Mouse (Mus musculus) kidney, adult 10 weeks (tissue): ENCODE results near the gene Cend1. TPM values are rescaled to one million over a fixed set of nuclear protein-coding genes. Genes with fewer than 3 reads are reported as not detected.

Source experiments
- polyA plus RNA-seq: library from polyadenylated mRNA; stranded (reverse); fragments of 350-450 nt; fragmentation: Illumina TruSeq; extraction: RNeasy Lipid Tissue Mini Kit (QIAGEN cat#74804); gene quantifications from one replicate; pipeline ENCODE4 v1.2.3, GENCODE M21; 2014; ENCODE audit warnings: low read depth, low replicate concordance

Cend1 gene
- polyA plus RNA-seq, result not detected

DNA sequence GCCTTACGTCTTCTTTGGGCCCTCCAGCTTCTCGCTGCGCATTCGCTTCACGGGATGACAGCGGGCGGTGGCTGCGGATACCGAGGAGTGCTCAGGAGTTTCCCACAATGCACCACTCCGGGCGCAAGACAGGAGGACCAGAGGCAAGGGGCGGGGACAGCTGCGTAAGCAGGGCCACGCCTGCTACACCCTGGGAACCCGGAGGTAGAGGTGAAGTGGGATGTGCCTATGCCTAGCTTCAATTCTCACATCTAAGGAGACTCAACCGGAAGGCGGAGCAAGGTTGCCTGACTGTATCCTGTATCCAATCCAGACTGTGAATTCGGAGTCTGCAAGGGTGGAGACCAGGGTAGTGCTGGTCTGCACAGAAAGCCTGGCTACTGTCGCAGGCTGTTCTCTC is at the start of gene Cend1:
Gene Cend1 (minus strand): TSS at position 182 of the 400 bp plus-strand sequence.

DNA sequence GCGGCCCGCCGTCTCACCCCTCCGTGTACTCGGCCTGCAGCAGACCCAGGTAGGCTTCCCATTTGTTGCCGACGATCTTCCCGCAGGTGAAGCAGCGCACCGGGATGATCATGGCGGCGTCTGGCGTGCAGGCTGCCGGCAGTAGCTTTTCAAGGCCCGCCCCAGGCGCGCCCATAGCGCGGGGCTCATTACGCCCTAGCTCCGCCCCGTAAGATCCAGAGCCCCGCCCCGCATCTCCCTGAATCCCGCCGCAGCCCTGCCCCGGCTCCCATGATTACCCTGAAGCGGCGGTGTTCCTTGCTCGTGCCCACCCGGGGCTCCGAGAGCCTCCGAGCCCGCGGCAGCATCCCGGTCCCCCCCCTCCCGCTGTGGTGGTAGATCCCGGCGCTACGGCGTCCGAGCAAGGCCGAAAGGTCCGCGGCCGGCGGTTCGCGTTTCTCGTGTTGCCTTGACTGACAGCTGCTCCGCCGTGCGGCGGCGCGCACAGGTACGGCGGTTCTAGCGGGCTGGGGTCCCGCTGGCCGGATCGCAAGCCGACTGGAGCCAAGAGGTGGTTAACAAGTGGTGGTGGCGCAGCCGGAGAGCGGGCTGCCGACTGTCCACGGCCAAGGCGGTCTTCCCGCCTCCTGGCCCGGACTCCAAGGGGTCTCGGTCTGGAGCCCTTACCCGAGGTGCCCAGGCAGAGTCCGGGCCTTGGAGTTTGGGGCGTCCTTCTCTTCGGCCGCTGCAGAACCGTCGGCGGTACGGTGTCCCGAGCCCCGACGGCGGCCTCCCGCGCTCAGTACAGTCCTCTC is 45.9 kb upstream of the Cend1 start, which contains the start of the genes Polr2l and Tspan4:
Gene Polr2l (minus strand): TSS at position 122 of the 794 bp plus-strand sequence.
Gene Tspan4 (plus strand): TSS at position 230 of the 794 bp plus-strand sequence.

DNA sequence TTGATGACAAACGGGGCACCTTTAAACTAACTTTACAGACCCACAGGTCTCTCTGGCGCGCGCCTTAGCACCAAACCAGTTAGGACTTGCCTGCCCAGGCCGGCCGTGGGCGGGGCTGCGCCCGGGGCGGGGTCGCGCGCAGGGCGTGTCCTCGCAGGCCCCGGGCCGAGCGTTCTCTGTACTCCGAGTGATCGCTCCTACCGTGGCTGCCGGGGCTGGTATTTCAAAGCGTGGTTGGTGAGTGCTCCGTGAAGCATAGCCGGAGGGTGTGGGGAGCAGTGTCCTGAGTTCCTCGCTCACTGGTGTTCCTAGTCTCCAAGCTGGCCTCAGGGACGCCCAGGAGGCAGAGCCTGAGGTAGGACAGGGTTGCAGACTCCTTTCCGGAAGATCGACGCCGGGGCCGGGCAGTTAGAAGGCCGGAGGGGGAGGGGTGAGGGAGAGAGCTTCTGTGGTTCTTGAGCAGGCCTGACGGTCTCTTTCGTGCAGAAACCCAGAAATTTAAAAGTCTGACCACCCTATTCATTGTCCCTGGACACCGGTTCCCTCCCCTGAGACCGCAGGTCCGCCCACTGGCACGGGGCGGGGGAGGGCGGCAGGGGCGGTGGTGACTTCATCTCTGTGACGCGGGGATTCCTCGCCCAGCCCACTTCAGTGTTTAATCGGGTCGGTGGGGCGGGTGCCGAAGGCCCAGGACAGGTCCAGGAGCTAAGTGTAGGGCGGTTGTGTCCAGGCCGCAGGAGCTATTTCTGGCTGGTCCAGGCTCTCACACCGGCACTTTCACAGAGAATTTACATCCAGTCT is 38.1 kb upstream of the Cend1 start, which contains the start of gene Cd151:
Gene Cd151 (plus strand): TSS at position 163 of the 801 bp plus-strand sequence.

DNA sequence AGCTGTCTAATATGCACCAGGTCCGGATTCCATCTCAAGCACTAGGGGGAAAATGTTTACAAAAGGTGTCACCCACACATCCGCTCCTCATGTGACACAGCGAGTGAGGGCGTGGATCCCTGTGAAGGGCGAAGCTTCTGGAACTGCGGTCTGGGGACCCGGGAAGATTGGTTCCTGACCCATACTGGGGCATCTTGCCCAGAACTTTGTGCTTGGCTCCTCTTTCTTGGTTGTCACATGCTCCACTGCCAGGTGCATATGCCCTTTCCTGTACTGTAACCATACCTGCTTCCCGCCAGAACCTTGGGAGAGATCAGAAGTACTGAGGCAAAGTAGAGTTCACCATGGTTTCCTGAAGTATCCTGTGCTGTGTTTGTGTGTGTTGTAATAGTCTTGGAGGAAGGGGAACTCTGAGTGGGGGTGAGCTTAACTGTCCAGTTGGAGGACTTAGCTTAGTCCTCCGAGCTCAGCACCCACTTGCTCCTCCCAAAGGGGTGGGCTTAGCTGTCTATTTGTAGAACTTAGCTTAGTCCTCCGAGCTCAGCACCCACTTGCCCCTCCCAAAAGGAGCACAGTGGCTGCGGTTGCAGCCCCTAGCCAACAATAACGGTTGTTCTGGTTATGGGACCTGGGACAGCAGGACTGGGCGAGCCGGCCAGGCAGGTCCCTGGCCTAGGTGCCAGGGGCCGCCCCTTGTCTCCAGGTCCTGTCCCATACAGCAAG is 31.3 kb upstream of the Cend1 start, which contains the start of gene Cracr2b:
Gene Cracr2b (plus strand): TSS at position 704 of the 723 bp plus-strand sequence.

DNA sequence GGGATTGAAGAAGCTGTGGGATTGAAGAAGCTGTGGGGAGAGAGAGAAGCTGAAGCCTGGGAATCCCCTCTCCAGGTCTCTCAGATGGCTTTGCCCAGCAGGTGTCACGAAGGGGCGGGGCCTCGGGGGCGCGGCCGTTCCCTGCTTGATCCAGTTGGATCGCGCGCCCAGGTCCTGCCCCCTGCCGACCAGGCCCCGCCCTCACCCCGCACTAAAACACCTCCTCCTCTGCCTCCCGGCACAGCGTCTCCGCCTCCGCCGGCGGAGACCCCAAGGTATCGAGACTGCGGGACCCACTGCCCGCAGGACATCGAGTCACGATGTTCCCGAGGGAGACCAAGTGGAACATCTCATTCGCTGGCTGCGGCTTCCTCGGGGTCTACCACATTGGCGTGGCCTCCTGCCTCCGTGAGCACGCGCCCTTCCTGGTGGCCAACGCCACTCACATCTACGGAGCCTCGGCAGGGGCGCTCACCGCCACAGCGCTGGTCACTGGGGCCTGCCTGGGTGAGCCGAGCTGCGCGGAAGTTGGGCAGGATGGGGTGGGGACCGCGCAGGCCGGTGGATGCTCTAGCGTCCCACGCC is 25.8 kb upstream of the Cend1 start, which contains the start of gene Pnpla2:
Gene Pnpla2 (plus strand): TSS at position 232 of the 585 bp plus-strand sequence.

DNA sequence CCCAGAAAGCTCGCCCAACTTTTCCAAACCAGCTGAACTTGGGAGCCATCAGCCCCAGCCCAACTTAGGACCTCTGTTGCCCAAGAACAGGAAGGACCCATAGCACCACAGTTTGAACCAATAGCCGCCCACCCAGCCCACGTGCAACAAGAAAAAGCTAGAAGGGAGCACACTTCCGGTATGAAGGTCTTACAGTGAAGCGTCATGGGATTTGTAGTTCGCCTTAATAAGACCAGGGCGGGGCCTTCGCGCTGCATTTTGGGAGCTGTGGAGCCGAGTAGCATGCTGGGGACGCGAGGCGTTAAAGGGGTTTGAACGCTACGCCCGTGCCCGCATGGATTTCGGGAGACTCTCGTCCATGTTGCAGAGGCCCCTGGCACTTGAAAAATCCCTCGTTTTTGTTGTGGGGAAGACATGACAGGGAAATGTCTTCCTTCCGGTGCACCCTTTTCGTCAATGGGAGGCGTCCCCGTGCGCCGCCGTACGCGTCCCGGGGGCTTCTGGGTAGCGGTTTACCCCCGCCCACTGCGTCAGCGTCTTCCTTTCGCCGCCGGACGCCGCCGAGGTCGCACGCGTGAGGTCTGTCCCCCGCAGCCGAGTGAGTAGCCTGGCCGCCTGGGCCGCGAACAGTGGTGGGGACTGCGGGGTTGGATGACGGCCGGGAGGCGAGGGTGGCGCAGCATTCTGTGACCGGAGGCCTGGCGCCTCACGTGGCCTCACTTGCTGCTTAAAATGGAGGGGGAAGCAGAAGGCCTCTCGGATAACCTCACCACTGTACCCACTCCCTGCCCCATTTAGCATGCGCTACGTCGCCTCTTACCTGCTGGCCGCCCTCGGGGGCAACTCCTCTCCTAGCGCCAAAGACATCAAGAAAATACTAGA is 18.1 kb upstream of the Cend1 start, which contains the start of gene Rplp2:
Gene Rplp2 (plus strand): TSS at position 261 of the 882 bp plus-strand sequence.

DNA sequence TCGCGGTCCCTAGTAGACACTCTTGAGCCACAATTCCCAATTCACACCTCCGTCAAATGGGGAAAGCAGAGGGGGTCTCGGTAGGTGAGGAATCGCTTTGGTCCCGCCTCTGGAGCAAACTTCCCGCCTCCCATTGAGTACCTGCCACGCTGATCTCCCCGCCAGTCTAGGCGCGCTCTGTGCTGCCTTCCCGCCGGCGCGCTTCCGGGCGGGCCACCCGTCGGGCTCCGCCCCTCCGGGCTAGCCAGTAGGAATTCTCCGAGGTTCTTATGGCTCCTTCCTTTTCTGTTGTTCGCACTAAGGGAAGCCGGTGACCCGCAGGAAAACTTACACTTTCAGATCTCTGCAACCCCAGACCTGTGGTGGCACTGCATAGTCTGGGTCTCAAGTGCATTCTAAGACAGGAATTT is 14.5 kb upstream of the Cend1 start, which contains the start of gene Pidd1:
Gene Pidd1 (minus strand): TSS at position 198 of the 410 bp plus-strand sequence.

DNA sequence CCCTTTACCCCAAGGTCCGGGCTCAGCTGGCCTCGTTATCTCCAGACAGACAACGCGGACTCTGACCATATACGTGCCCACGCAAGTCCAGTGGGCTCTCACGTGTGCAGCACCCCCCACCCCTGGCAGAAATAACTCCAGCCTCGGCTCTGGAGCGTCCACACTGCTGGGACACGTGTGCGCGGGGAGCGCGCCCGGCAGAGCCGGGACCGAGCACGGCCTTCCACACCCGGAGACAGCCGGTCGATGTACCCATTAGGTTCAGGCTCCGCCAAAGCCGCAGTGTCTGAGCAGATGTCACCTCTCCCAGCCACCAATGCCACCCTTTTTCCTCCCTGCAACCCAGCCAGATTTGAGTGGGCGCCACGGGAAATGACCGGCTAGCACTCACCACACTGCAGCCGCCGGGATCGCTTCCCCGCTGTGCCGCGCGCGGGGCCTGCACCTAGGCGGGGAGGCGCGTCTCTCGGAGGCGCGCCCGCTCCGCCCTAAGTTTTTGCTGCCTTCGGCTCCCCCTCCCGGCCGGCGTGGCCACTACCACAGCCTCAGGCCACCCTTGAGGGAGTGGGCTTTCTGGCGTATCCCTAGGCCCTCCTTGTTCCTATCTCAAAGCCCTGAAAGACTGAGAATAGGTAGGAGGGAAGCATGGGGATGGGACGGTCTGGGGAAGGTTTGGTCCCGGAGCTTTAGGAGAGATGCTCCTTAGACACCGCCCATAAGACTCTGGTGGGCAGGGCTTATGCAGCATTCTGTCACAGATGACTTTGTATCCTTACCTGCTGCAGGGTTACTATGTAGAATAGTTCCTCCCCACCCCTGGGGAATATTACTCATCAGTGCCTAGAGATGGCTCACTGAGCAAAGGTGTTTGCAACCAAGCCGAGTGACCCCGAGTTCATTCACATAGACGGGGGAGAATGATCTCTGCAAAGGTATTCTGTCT is 8.2 kb upstream of the Cend1 start, which contains the start of gene Slc25a22:
Gene Slc25a22 (minus strand): TSS at position 715 of the 943 bp plus-strand sequence.

DNA sequence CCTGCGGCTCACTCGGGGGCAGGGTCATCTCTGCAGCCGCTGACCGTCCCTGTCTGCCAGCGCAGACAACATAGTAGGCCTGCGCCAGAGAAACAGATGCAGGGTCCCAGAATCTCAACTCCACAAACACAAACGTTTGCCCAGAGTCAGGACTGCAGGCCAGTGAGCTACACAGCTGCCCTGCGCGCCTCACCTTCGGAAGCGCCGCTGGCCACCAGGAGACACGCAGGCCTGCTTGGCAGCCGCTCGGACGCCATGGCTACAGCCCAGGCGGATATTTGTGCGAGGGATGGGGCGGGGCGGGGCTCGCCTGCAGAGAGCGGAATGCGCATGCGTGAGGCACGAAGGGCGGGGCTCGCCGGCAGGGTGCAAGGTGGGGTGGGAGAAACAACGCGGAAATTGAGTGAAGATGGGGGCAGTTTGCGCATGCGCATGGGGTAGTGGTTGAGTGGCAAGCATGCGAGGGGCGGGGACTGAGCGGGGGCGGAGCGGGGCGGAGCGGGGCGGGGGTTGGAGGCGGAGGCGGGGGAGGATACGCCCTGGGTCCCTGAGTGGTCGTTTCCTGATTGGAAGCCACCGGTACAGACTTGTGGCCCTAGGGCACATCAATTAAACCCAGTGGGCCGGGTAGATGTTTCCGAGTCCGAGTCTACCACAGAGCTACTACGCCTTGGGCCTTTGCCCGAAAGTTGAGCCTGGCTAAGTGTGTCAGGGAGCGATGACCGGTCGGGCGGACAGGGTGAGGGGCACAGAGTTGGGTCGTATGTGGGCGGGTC is 15.3 kb downstream of the Cend1 start, which contains the start of gene Gatd1:
Gene Gatd1 (minus strand): TSS at position 328 of the 776 bp plus-strand sequence.

DNA sequence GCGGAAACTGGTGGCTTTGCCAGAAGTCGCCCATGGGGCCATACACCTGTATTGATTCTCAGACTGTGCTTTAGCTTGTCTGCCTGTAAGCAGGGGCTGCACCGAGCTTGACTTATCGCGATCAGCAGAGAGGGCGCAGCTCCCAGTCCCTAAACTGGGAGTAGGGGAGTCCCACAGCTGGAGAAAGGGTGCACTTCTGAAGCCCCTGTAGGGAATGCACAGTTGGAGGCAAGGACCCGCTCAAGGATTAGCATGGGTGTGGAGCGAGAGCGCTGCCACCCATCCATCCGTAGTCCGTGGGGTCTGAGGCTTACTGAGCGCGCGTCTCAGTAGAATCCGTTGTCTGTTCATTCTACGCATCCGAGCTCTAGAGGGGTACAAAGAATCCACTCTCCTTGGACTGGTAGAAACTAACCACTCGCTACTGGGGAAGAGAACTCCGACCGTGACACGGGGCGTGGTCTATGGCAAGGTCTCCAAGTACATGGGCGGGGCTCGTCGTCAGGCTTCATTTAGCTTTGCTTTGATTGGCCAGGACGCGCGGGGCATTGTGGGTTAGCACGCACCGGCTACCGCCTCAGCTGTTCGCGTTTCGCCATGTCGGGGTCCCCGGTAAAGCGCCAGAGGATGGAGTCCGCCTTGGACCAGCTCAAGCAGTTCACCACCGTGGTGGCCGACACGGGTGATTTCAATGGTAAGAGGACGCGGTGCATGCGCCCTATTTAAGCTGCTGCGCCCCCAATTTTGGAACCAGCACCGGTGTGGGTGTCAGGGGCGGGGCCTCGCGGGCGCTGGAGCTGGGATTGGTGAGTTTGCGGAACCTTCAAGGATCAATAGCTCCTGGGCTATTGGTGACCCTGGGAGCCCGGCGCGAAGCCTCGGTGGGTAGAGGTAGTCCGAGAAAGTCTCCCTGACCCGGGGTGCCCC is 37.4 kb downstream of the Cend1 start, which contains the start of gene Taldo1:
Gene Taldo1 (plus strand): TSS at position 575 of the 927 bp plus-strand sequence.

Other genes with a start within 250 kb of the Cend1 start
- 9.9 TPM for gene Hras, start 235.5 kb downstream of the Cend1 start, polyA plus RNA-seq
- gene Lrrc56, start 235.3 kb downstream of the Cend1 start, polyA plus RNA-seq, result 0.69 TPM
- 0.20 TPM for gene Lmntd2, start 215.4 kb downstream of the Cend1 start, polyA plus RNA-seq
- gene Rassf7, start 213.6 kb downstream of the Cend1 start, polyA plus RNA-seq, result 5.0 TPM
- 13.1 TPM for gene Phrf1, start 200.7 kb downstream of the Cend1 start, polyA plus RNA-seq
- gene Irf7, start 163.0 kb downstream of the Cend1 start, polyA plus RNA-seq, result 12.1 TPM
- 46.1 TPM for gene Cdhr5, start 152.7 kb downstream of the Cend1 start, polyA plus RNA-seq
- not detected for gene Sct, start 150.4 kb downstream of the Cend1 start, polyA plus RNA-seq
- gene Drd4, start 137.5 kb downstream of the Cend1 start, polyA plus RNA-seq, result not detected
- 1.0 TPM for gene Deaf1, start 101.8 kb downstream of the Cend1 start, polyA plus RNA-seq
- gene Tmem80, start 101.8 kb downstream of the Cend1 start, polyA plus RNA-seq, result 17.9 TPM
- gene Eps8l2, start 90.6 kb downstream of the Cend1 start, polyA plus RNA-seq, result 6.2 TPM
- 14.4 TPM for gene Taldo1, start 37.3 kb downstream of the Cend1 start, polyA plus RNA-seq
- 9.2 TPM for gene Gatd1, start 15.4 kb downstream of the Cend1 start, polyA plus RNA-seq
- 0.97 TPM for gene Slc25a22, start 8.4 kb upstream of the Cend1 start, polyA plus RNA-seq
- gene Pidd1, start 14.5 kb upstream of the Cend1 start, polyA plus RNA-seq, result 0.12 TPM
- 15.4 TPM for gene Rplp2, start 17.9 kb upstream of the Cend1 start, polyA plus RNA-seq
- 1.5 TPM for gene Pnpla2, start 25.7 kb upstream of the Cend1 start, polyA plus RNA-seq
- not detected for gene Cracr2b, start 31.6 kb upstream of the Cend1 start, polyA plus RNA-seq
- 29.8 TPM for gene Cd151, start 37.9 kb upstream of the Cend1 start, polyA plus RNA-seq
- gene Polr2l, start 45.6 kb upstream of the Cend1 start, polyA plus RNA-seq, result 3.3 TPM
- gene Tspan4, start 45.7 kb upstream of the Cend1 start, polyA plus RNA-seq, result 2.3 TPM
- gene Chid1, start 110.4 kb upstream of the Cend1 start, polyA plus RNA-seq, result 3.5 TPM
- 131 TPM for gene Ap2a2, start 132.7 kb upstream of the Cend1 start, polyA plus RNA-seq
- gene Muc6, start 225.8 kb upstream of the Cend1 start, polyA plus RNA-seq, result not detected